Mouse (Mus musculus) B cell, adult 2 months (primary cell): Measurements from ENCODE around the gene B3gat3.

Experiments
- DNase-seq, 2 experiments: peaks; one replicate each; pipeline ENCODE4 v3.0.0; 2022

B3gat3 gene

GRCm38 (mm10) chr19:8898576-8898975 is 21.6 kb upstream of the B3gat3 start:
- DNase-seq: peak in 1 of 2 experiments; percentile 14

DNA sequence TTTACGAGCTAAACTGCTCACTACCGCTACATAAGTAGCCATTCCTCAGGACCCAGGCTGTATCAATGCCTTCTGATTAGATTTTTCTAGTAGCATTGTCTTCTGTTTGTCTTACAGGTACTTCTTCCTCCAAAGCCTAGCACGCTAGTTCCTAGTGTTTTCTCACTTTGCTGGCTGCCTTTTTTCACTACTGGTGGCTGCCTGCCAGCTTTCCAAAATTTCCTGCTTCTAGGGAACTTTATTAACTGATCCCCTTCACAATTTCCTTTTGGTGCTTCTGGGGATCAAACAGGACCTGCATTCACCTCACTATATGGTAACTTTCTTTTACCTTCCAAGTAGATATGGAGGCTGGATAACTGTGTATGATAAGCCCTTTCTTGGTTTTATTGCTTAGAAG is 21.1 kb upstream of the B3gat3 start:
- DNase-seq: no peak

GRCm38 (mm10) chr19:8903412-8903811 is 16.8 kb upstream of the B3gat3 start:
- DNase-seq: no peak

DNA sequence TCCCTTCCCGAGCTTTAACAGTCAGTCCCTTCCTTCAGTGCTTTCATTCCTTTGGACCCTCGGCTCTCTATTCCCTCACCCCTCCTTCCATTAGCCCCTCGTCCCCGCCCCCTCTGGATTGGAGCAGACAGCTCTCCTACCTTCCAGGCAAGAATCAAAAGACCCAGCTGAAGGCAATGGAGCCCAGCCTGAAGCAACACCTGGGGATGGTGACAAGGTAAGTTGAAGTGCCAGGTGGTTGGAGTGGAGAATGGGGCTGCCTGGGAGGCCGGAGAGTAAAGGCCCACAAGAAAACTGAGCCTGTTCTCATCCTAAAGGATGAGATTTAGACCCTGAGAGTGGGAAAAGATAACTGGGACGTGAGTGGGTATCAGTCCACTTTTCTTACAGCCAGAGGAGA is 11.6 kb upstream of the B3gat3 start:
- DNase-seq: no peak

GRCm38 (mm10) chr19:8911810-8912209 is 8.4 kb upstream of the B3gat3 start:
- no peak for DNase-seq

DNA sequence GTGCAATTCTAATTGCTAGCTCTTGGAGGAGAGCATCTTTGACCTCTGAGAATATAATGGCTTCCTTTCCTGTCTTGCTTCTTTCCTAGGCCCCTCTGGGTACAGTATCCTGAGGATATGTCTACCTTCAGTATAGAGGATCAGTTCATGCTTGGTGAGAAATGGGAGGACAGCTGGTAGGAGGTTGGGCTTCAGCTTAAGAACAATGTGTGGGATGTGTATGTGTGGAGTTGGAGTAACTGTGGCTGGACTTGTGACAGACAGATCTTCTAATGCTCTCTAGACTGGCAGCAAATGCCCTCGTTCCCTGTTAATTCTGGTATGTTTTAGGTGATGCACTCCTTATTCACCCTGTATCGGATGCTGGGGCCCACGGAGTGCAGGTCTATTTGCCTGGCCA is 6.0 kb upstream of the B3gat3 start:
- no peak for DNase-seq

- no peak for DNase-seq
Measured at GRCm38 (mm10) chr19:8919000-8919399, 1.2 kb upstream of the B3gat3 start.

- no peak for DNase-seq
Measured at GRCm38 (mm10) chr19:8919684-8920072, 496 bp upstream of the B3gat3 start.

- DNase-seq: peak in 1 of 2 experiments; percentile 15
Measured at GRCm38 (mm10) chr19:8920836-8921291, 690 bp downstream of the B3gat3 start.

DNA sequence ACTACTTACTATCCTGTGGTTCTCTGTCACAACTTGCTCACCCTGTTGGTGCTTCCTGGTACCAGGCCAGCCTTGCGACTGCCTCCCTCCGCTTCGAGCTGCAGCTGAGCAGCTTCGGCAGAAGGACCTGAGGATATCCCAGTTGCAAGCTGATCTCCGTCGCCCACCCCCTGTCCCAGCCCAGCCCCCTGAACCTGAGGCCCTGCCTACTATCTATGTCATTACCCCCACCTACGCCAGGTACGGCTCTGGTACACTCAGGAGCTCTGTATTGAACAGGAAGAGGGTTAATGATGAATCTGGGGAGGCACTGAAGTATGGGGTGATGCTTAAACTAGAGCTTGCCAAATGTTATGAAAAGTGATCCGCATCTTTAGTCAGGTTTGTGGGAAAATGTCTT is 1.6 kb downstream of the B3gat3 start:
- DNase-seq: no peak

DNA sequence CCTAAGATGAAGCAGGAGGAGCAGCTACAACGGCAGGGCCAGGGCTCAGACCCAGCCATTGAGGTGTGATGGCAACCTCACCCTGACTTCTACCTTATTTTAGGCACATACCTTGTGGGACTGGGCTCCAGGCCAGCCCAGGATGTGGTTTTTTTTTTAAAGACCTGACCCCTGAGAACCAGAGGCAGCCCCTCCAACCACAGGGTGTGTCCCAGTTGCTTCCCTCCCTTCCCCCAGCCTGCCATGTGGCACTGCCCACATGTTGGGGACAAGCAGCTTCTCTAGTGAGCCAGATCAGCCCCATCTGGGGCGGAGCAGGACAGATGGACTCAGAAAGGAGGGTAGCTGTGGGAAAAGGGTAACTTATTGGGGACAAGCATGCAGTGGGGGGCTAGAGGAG is 6.6 kb downstream of the B3gat3 start:
- no peak for DNase-seq

DNA sequence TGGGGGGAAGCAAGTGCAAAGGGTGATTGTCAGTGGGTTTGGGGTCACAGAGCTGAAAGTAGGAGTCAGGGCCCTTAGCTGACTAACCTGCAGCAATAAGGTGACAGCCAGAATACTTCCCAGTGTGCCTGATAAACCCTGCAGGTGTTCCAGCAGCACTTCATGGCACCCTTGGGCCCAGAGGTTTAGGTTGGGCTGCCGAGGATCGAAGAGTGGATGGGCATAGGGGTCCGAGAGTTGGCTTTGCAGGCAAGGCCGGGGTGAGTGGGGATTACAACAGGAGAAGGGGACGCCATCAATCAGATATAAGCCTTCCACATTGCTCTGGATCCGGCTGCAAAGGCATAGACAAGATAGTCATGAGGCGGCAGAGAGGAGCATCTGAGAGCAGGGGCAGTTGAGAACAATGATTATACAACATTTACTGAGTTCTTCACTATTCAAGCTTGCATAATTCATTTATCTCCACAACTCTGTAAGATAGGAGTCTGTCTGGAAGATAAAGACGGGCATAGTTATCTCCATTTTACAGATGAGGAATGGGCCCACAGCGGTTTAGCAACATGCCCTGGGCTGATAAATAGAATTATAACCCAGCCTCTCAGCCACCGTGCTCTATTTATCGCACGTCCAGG is 7.8 kb downstream of the B3gat3 start:
- no peak for DNase-seq

- DNase-seq: no peak
Measured at GRCm38 (mm10) chr19:8928689-8929223, 8.6 kb downstream of the B3gat3 start.

DNA sequence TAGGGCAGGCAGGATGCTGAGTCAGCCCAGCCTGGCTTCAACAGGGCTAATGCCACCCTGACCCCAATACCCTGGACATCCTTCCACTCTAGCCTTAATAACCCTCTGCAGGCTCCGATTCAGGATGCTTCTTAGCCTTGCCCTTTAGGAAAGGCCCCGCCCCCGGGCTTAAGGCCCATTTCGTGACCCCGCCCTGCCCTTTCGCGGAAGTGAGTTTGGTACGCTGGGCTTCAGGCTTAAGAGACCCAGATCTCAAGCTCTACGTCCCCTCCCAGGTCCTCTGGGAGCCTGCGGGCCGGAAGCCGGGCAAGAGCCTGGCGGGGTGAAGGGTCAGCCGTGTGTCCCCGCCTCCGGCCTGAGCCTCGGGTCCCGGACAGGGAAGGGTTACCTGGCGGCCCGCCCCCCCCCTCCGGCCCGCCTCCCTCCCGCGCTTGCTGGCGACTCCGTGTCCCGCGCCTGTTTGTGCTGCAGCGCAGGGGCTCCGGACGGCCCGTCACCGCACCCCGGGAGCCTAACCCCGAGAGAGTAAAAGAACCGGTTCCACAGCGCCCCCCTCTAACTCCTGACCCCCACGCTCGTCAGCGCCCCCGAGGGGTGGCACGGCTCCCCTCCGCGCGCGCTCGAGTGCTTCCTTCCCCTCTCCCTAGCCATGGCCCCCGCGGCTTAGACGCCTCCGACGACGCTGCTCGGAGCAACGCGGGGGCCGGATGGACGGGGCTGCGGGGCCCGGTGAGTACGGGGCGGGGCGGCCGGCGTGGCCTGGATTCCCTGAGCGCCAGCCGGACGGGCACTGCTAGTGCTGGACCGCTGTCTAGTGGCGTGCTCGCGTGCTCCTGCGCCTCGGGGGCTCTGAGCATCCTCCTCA is 9.3 kb downstream of the B3gat3 start, which contains the start of the genes Rom1 and Eml3:
Gene Rom1, minus strand, starts transcription at position 133 of the 865 bp plus-strand sequence.
Gene Eml3, plus strand, starts transcription at position 329 of the 865 bp plus-strand sequence.
- DNase-seq: peak; percentile 86

DNA sequence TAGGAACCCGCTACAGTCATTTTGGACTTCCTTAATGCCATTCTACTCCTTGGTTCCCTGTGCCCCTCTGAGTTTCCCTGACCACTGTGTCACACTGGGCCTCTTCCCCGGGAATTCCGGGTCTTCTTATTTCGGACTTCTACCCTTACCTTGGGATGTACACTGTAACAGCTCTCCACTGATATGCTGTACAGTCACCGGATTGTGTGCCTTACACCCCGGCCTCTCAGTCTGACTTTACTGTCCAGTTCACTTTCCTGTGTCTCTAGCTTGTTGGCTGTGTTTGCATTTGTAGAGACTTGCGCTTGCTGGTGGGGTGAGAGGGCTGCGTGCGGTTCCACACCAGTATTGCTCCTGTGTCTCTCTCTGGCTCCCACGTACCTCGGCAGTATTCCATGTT is 9.9 kb downstream of the B3gat3 start:
- no peak for DNase-seq

DNA sequence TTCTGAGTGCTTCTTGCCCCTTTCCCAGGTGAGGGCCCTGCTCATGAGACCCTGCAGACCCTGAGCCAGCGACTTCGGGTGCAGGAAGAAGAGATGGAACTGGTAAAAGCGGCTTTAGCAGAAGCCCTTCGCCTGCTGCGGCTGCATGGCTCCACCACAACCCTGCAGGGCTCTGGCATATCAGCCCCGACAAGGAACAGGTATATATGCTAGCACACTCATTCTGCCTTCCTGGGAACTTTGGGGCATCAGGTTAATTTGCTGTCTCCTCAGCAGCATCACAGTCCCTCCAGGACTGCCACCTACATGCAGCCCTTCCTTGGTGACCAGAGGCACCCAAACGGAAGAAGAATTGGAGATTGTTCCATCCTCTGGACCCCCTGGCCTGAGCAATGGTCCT is 10.6 kb downstream of the B3gat3 start:
- no peak for DNase-seq

GRCm38 (mm10) chr19:8936736-8937135 is 16.6 kb downstream of the B3gat3 start:
- no peak for DNase-seq

- no peak for DNase-seq
Measured at GRCm38 (mm10) chr19:8940526-8941133, 20.5 kb downstream of the B3gat3 start.

GRCm38 (mm10) chr19:8941136-8941514 is 21.0 kb downstream of the B3gat3 start:
- no peak for DNase-seq

- peak; percentile 96 to 97 for DNase-seq
Measured at GRCm38 (mm10) chr19:8941515-8942217, 21.5 kb downstream of the B3gat3 start, which contains the start of gene Mta2. Gene Mta2 (plus strand): TSS chr19:8941875.

GRCm38 (mm10) chr19:8942276-8942964 is 22.2 kb downstream of the B3gat3 start:
- no peak for DNase-seq

GRCm38 (mm10) chr19:8943047-8943446 is 22.9 kb downstream of the B3gat3 start:
- DNase-seq: no peak
